Mouse (Mus musculus): ENCODE measurements at regions not wholly inside any gene's neighbourhood (a gene's known extent, or its start where the extent isn't known, plus 50 kb on each side); places are given as distances from the start of the nearest gene placed in this dataset.

DNA sequence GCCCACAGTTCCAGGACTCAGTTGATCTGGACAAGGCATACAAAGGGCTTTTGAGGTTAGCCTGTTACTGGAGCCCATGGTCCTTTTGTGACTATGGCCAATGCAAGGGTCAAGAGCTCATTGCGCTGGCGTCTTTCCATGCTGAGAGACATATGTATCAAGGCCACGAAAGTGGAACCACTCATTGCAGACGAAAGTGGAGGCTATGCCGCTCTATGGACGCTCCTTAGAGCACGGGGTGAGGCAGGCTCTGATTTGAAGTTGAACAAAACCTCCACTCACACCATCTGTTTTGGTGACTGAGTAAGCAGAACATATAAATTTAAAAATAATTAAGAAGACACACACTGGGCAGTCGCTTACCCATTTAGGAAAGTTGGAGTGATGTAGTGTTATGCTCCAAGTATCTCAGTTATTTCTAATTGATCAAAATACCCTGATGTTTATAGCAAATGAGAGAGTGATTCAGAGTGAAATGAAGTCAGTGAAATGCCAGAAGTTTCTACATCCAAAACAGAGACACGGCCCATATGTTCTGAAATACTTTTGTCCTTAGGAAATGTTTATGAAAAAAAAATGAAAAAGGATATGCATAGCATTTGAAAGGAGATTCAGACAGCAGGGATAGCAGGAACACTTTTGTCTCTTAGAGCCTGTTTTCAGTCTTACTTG lies 321.8 kb downstream of the Fgf9 start:
- Histone ChIP-seq H3K27ac (replicated peaks) (no peak overlapping the region), H3K9me3 (replicated peaks) (no peaks in the 10 kb centered on the region), H3K4me3 (no peak overlapping the region), H3K36me3 (no peaks in the 10 kb centered on the region), H3K27me3 (ENCODE audit: low read depth, poor library complexity, severe bottlenecking) (no peaks in the 10 kb centered on the region), H3K4me1 (peaks cover 7% of the 10 kb centered on the region)
- no peak for DNase-seq (ENCODE audit: low spot score)
- WGBS, result 91% methylated on average over 9 of the region's 9 CpGs

DNA sequence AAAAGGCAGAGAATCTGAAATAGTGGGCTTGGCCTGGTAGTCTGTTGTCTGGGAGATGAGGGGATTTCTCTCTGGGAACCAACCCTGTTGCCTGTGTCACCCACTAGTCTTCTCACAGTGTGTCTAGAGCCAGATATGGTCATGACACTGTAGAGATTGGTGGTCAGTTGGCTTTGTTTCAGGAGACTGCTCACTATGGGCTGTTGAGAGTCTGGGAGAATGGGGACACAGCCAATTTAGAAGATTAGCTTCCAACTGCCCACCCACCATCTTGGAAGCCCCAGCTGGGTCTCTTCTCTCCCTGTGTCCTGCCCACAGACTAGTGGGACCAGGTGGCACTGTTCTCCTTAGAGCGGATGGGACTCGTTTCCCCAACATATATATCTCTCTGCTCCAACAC lies 320.4 kb downstream of the Fgf9 start:
- Histone ChIP-seq H3K36me3 (no peaks in the 10 kb centered on the region), H3K4me1 (peaks cover 7% of the 10 kb centered on the region), H3K4me3 (no peak overlapping the region), H3K9me3 (replicated peaks) (no peaks in the 10 kb centered on the region), H3K27me3 (ENCODE audit: low read depth, poor library complexity, severe bottlenecking) (no peaks in the 10 kb centered on the region), H3K27ac (replicated peaks) (no peak overlapping the region)
- 86% methylated on average over 2 of the region's 2 CpGs for WGBS
- no peak for DNase-seq (ENCODE audit: low spot score)

DNA sequence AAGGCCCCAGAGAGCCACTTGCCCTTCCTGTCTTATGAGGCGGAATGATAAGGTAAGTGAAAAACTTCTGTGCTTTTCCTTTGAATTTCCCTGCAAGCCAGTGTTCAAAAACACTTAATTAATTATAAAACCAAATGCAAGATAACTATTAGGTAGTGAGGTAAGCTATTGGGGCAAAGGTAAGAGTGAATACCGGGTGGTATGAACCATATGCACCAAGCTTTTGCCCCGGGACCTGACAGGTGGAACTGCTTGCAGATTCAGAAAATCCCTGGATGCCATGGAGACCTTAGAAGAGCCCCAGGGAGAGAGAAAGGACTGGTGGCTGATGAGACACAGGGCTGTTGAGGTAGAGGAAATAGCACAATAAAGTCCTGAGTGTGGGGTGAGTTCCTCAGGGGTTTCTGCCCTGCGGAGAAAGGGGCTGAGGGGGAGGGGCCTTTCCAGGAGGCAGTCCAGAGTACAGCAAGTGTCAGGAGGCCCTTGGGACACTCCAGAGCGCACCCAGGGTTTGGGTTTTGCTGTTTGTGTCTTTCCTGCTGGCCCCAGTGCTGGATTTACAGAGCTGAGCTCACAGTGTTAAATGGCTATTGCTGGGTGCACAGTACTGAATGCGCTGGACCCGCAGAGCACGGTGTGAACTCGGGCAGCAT lies 317.1 kb downstream of the Fgf9 start:
- no peaks in the 10 kb centered on the region for H3K36me3 ChIP-seq
- 0 out of 2 replicates have a peak overlapping the region, but pooled peaks have one; percentile 13 for H3K27ac ChIP-seq (replicated peaks)
- WGBS, result 81% methylated on average over 9 of the region's 9 CpGs
- peaks cover 7% of the 10 kb centered on the region for H3K4me1 ChIP-seq
- H3K9me3 ChIP-seq (replicated peaks), result no peaks in the 10 kb centered on the region
- no peaks in the 10 kb centered on the region for H3K27me3 ChIP-seq (ENCODE audit: low read depth, poor library complexity, severe bottlenecking)
- DNase-seq (ENCODE audit: low spot score), result no peak
- no peak overlapping the region for H3K4me3 ChIP-seq

DNA sequence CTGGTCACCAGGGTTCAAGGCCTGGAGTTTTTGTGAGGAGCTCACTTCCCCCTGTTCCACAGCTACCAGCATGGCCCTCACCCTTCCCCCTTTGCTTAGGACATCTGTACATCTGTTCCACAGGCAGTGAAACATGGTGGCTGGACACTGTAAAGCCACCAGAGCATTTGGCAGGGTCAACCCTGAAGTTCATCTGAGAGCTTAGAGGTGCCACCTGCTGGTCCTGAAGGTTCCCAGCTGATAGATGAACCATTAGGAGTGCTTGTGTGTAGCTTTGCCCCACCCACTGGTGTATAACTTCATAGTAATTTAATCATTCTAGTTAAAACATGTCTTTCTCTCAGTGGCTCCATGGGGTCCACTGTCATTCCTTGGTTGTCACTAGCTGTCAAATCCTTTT lies 304.7 kb downstream of the Fgf9 start:
- H3K4me1 ChIP-seq, result no peaks in the 10 kb centered on the region
- no peak overlapping the region for H3K4me3 ChIP-seq
- H3K9me3 ChIP-seq (replicated peaks), result peaks cover 5% of the 10 kb centered on the region; the same call in 1 of the 2 replicates
- DNase-seq (ENCODE audit: low spot score), result no peak
- H3K27me3 ChIP-seq (ENCODE audit: low read depth, poor library complexity, severe bottlenecking), result no peaks in the 10 kb centered on the region
- H3K36me3 ChIP-seq, result no peaks in the 10 kb centered on the region
- H3K27ac ChIP-seq (replicated peaks), result no peak overlapping the region

DNA sequence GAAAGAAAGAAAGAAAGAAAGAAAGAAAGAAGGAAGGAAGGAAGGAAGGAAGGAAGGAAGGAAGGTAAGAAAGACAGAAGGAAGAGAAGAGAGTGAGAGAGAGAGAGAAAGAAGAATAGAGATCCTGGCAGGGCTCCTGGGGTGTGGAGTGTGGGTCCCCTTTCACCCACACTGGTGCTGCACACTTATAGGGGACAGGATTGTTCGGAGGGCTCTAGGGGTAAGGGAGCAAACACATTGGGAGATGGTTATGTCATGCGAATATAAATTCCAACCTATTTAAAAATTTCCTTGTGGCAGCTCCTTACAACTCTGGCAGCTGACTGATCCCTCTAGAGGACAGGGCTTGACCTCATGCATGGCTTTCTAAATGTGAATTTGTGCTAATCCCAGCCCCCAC lies 286.5 kb downstream of the Fgf9 start:
- H3K4me1 ChIP-seq, result peaks cover 3% of the 10 kb centered on the region; the same call in 1 of the 2 replicates
- H3K27me3 ChIP-seq (ENCODE audit: low read depth, poor library complexity, severe bottlenecking), result no peaks in the 10 kb centered on the region
- no peak overlapping the region for H3K27ac ChIP-seq (replicated peaks)
- 74% methylated on average over 2 of the region's 2 CpGs for WGBS
- H3K9me3 ChIP-seq (replicated peaks), result no peaks in the 10 kb centered on the region
- no peak for DNase-seq (ENCODE audit: low spot score)
- no peak overlapping the region for H3K4me3 ChIP-seq
- no peaks in the 10 kb centered on the region for H3K36me3 ChIP-seq

DNA sequence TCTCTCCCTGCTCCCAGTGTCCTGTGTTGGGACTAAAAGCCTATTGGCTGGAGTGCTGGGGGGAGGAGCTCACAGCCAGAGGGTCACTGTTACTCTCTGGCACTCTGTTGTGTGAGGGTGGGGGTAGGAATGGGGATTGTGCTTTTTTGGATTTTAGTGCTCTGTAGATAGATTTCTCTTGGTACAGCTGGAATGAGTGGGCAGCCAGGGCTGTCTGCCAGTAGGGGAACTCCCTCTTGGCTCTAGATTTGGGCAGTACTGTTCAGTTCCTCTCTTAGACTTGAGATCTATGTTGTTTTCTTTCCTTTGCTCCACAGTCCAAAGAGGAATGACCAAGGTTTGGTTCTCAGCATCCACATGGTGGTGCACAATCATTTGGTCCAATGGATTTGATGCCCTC lies 282.6 kb downstream of the Fgf9 start:
- H3K4me3 ChIP-seq, result no peak overlapping the region
- H3K36me3 ChIP-seq, result no peaks in the 10 kb centered on the region
- H3K4me1 ChIP-seq, result peaks cover 3% of the 10 kb centered on the region; the same call in 1 of the 2 replicates
- H3K27me3 ChIP-seq (ENCODE audit: low read depth, poor library complexity, severe bottlenecking), result no peaks in the 10 kb centered on the region
- H3K9me3 ChIP-seq (replicated peaks), result no peaks in the 10 kb centered on the region
- DNase-seq (ENCODE audit: low spot score), result no peak
- no peak overlapping the region for H3K27ac ChIP-seq (replicated peaks)

DNA sequence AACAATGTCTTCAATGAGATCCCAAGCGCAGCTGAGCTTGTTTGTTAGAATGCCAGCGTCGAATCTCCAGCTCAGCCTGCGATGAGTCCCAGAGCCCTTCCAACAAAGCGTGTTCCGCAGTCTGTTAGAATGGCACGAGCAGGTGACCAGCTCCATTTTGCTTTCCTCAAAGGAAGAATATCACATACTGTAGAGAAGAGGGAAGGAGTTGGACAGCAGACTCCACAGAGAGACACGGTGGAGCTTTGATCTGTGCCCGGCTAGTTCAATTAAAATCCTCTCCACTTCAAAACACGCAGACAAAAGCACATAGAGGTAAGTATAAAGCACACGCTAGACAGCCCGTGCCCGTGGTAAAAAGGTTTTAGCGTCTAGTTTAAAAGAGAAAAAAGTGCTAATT lies 265.8 kb downstream of the Fgf9 start:
- H3K4me3 ChIP-seq, result no peak overlapping the region
- H3K36me3 ChIP-seq, result no peaks in the 10 kb centered on the region
- 83% methylated on average over 14 of the region's 14 CpGs for WGBS
- peaks cover 7% of the 10 kb centered on the region; the same call in 1 of the 2 replicates for H3K4me1 ChIP-seq
- 0 out of 2 replicates have a peak, but pooled peaks cover 2% of the 10 kb centered on the region for H3K9me3 ChIP-seq (replicated peaks)
- no peaks in the 10 kb centered on the region for H3K27me3 ChIP-seq (ENCODE audit: low read depth, poor library complexity, severe bottlenecking)
- no peak overlapping the region for H3K27ac ChIP-seq (replicated peaks)
- no peak for DNase-seq (ENCODE audit: low spot score)

DNA sequence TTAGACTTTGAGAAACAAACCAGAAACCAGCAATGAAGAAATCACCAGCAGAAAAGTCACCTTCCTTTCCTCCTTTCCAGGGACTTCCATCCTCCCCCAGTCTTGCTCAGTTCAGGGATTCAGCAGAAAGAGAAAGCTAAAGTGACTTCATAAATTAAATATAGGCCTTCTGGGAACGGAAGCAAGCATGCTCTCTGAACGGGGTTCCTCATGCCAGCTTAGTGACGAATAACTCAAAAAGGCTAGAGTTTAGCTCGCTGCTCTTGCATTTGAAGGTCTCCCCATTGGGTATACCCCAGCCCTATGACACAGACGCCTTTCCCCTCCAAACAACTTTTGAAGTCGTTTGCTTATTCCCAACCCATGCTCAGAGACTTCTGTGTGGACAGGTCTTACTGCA lies 252.8 kb downstream of the Fgf9 start:
- Histone ChIP-seq H3K36me3 (no peaks in the 10 kb centered on the region), H3K4me3 (no peak overlapping the region), H3K27ac (replicated peaks) (no peak overlapping the region), H3K4me1 (no peaks in the 10 kb centered on the region), H3K27me3 (ENCODE audit: low read depth, poor library complexity, severe bottlenecking) (no peaks in the 10 kb centered on the region), H3K9me3 (replicated peaks) (no peaks in the 10 kb centered on the region)
- WGBS, result 86% methylated on average over 6 of the region's 6 CpGs
- DNase-seq (ENCODE audit: low spot score), result no peak

DNA sequence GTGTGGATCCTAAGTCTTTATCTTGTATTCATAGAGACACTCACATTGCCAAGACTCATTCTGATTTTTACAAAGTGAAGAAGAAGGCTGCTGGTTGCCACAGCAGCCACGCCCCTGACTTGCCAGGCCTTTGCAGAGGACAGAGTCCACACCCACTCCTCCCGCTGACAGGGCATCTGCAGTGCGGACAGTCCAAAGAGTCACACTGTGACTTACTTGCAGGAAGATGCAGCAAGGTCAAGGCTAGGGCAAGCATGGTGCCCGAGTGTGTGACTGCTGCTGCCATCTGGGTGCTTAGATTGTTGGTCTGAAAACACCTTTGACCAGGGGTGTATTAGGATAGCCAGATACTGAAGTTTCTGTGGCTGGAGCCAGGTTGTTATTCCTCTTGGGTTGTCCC lies 252.1 kb downstream of the Fgf9 start:
- Histone ChIP-seq H3K27ac (replicated peaks) (no peak overlapping the region), H3K36me3 (no peaks in the 10 kb centered on the region), H3K27me3 (ENCODE audit: low read depth, poor library complexity, severe bottlenecking) (no peaks in the 10 kb centered on the region), H3K9me3 (replicated peaks) (no peaks in the 10 kb centered on the region), H3K4me1 (no peaks in the 10 kb centered on the region), H3K4me3 (no peak overlapping the region)
- DNase-seq (ENCODE audit: low spot score), result no peak
- 80% methylated on average over 4 of the region's 4 CpGs for WGBS

DNA sequence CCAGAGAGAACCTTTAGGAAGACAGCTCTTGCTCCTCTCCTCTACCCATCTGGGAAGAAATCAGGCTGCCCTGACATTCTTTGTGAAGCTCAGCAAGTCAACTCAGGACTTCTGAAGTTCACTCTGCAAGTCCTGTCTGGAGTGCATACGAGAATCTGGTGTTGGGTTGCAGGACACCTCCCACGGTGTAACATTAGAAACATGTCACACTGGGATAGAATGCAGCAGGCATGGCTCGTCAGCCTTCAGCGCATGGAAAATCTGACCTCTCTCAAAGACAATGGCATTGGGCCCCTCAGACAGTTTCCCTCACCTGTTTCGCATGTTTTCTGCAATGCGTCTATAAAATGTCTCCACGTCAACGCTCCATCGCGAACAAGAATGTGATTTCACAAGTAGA lies 251.5 kb downstream of the Fgf9 start:
- Histone ChIP-seq H3K4me3 (no peak overlapping the region), H3K36me3 (no peaks in the 10 kb centered on the region), H3K27ac (replicated peaks) (no peak overlapping the region), H3K27me3 (ENCODE audit: low read depth, poor library complexity, severe bottlenecking) (no peaks in the 10 kb centered on the region), H3K4me1 (no peaks in the 10 kb centered on the region), H3K9me3 (replicated peaks) (no peaks in the 10 kb centered on the region)
- 88% methylated on average over 10 of the region's 10 CpGs for WGBS
- DNase-seq (ENCODE audit: low spot score), result no peak

DNA sequence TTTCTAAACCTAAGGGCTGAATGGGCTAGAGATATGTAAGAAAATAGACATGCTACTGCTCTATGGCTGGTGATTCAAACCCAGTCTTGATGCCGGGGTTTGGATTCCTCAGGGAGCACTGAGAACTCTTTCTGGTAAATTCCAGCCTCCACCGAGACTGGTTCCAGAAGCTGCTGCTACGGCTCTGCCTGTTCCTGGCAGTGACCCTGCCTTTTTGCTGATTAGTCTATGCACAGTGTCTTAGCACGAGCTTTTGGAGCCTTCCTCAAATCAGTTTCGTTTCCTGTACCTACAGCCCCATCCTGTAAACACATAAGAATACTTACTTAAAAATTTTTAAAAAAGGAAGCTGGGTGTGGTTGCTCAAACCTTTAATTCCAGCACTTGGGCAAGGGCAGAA lies 250.9 kb downstream of the Fgf9 start:
- Histone ChIP-seq H3K27me3 (ENCODE audit: low read depth, poor library complexity, severe bottlenecking) (no peaks in the 10 kb centered on the region), H3K4me3 (no peak overlapping the region), H3K9me3 (replicated peaks) (no peaks in the 10 kb centered on the region), H3K4me1 (no peaks in the 10 kb centered on the region), H3K27ac (replicated peaks) (no peak overlapping the region), H3K36me3 (no peaks in the 10 kb centered on the region)
- no peak for DNase-seq (ENCODE audit: low spot score)
- WGBS, result 88% methylated on average over 5 of the region's 5 CpGs

DNA sequence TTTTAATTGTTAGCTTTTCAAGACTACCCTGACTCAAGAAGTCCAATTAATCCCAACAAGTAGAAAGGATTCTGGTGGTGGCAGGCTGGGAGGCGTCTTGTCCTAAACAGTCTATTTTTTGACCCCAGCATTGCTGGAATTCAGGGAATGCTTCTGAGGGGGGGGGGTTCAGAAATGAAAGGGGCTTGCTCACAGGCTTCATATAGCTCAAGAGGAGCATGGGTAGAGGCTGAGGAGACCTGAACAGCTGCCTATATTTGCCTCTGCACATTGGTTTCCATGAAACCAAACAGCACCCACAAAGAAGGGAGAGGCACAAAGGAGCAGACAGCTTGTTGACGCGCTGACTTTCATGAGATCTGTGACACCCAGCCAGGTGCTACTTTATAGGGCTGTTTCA lies 247.3 kb downstream of the Fgf9 start:
- no peaks in the 10 kb centered on the region for H3K9me3 ChIP-seq (replicated peaks)
- WGBS, result 70% methylated on average over 3 of the region's 3 CpGs

DNA sequence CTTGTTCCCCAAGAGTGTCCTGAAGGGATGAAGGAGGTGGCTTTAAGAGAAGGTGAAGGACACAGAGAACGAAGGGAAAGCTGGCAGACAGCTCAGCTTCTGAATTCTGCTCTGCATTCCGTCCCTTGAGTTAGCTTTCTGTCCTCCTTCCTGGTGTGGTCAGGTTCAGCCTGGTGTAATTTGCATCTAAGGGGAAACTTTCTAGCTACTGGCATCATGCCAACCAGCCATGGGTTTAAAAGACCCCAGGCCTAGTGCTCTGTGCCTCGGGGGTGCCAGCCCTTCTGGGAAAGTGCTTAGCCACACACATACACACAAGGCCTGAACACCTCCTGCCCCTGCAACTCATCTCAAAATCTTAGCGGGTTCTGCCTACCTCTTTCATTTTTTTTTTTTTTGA lies 246.9 kb downstream of the Fgf9 start:
- DNase-seq (ENCODE audit: low spot score), result no peak
- Histone ChIP-seq H3K4me3 (no peak overlapping the region), H3K9me3 (replicated peaks) (no peaks in the 10 kb centered on the region), H3K4me1 (no peaks in the 10 kb centered on the region), H3K36me3 (no peaks in the 10 kb centered on the region), H3K27me3 (ENCODE audit: low read depth, poor library complexity, severe bottlenecking) (no peaks in the 10 kb centered on the region), H3K27ac (replicated peaks) (no peak overlapping the region)
- WGBS, result 77% methylated on average over 4 of the region's 4 CpGs

More for the DNA sequence above, 247.3 kb downstream of the Fgf9 start:
- no peak overlapping the region for H3K27ac ChIP-seq (replicated peaks)
- no peaks in the 10 kb centered on the region for H3K4me1 ChIP-seq
- no peaks in the 10 kb centered on the region for H3K27me3 ChIP-seq (ENCODE audit: low read depth, poor library complexity, severe bottlenecking)
- no peak overlapping the region for H3K4me3 ChIP-seq
- no peaks in the 10 kb centered on the region for H3K36me3 ChIP-seq
- DNase-seq (ENCODE audit: low spot score), result no peak
